Mouse (Mus musculus): ENCODE results near the gene Ifngr2. TPM values are rescaled to one million over a fixed set of nuclear protein-coding genes. Genes with fewer than 3 reads are reported as not detected.

The Ifngr2 gene
- total RNA-seq, 1 experiment, result 7.0 TPM

- Histone ChIP-seq H3K27ac (ENCODE audit: insufficient read depth, low read depth, low read length, poor library complexity, severe bottlenecking) (no peak within 1 kb of the TSS; the same call in 1 of the 2 replicates), H3K9me3 (ENCODE audit: control insufficient read depth, insufficient read depth, low read depth, low read length) (no peaks in the 10 kb centered on the region), H3K4me3 (ENCODE audit: insufficient read depth in 1 of 2, low read depth in 1 of 2, low read length in 2 of 2, poor library complexity in 1 of 2, severe bottlenecking in 1 of 2) (peak within 1 kb of the TSS; percentile 73 to 88), H3K9ac (ENCODE audit: insufficient read depth, low read depth, low read length, poor library complexity, severe bottlenecking) (peak within 1 kb of the TSS; percentile 81), H3K36me3 (ENCODE audit: control insufficient read depth, insufficient read depth, low read length, poor library complexity, severe bottlenecking) (peaks cover 3% of the 10 kb centered on the region; the same call in 1 of the 2 replicates), H3K4me1 (ENCODE audit: control insufficient read depth in 2 of 2, insufficient read depth in 2 of 2, low read length in 2 of 2, poor library complexity in 1 of 2) (peaks cover 2 to 4% of the 10 kb centered on the region in 2 experiments; a peak in 2 of 4 replicates)
- in situ Hi-C loops (cut with MboI; ENCODE audit: low sequenced_read_pairs in 2 of 2, unreplicated experiment in 2 of 2), result no loop called here
- TF ChIP-seq CHD2 (IDR thresholded peaks at IDR 0.05; ENCODE audit: low read depth, low read length), result no peak
- no peak for TF ChIP-seq ZNF384 (IDR thresholded peaks at IDR 0.05; ENCODE audit: low read depth, low read length)
- TF ChIP-seq ZC3H11A (IDR thresholded peaks at IDR 0.05; ENCODE audit: borderline replicate concordance, low read depth, low read length), result no peak
- TF ChIP-seq MAFK (IDR thresholded peaks at IDR 0.05; ENCODE audit: insufficient read depth, low read depth, low read length), result no peak
- no peak for TF ChIP-seq HCFC1 (IDR thresholded peaks at IDR 0.05; ENCODE audit: borderline replicate concordance, insufficient read depth, low read length)
- peak; percentile 97 for DNase-seq (ENCODE audit: low read depth, low spot score)
Observed at GRCm38 (mm10) chr16:91597672-91598010, 50.8 kb downstream of the Ifngr2 start, which contains the start of gene Tmem50b. Tmem50b (minus strand) TSS chr16:91597800.

- Histone ChIP-seq H3K9ac (ENCODE audit: insufficient read depth, low read depth, low read length, poor library complexity, severe bottlenecking) (no peak overlapping the region), H3K4me1 (ENCODE audit: control insufficient read depth in 2 of 2, insufficient read depth in 2 of 2, low read length in 2 of 2, poor library complexity in 1 of 2) (peaks cover 2 to 4% of the 10 kb centered on the region in 2 experiments; a peak in 2 of 4 replicates), H3K9me3 (ENCODE audit: control insufficient read depth, insufficient read depth, low read depth, low read length) (no peaks in the 10 kb centered on the region), H3K27ac (ENCODE audit: insufficient read depth, low read depth, low read length, poor library complexity, severe bottlenecking) (no peak overlapping the region), H3K36me3 (ENCODE audit: control insufficient read depth, insufficient read depth, low read length, poor library complexity, severe bottlenecking) (peaks cover 3% of the 10 kb centered on the region; the same call in 1 of the 2 replicates), H3K4me3 (ENCODE audit: insufficient read depth in 1 of 2, low read depth in 1 of 2, low read length in 2 of 2, poor library complexity in 1 of 2, severe bottlenecking in 1 of 2) (no peak overlapping the region)
- in situ Hi-C loops (cut with MboI; ENCODE audit: low sequenced_read_pairs in 2 of 2, unreplicated experiment in 2 of 2), result no loop called here
- no peak for TF ChIP-seq HCFC1 (IDR thresholded peaks at IDR 0.05; ENCODE audit: borderline replicate concordance, insufficient read depth, low read length)
- no peak for TF ChIP-seq CHD2 (IDR thresholded peaks at IDR 0.05; ENCODE audit: low read depth, low read length)
- TF ChIP-seq ZC3H11A (IDR thresholded peaks at IDR 0.05; ENCODE audit: borderline replicate concordance, low read depth, low read length), result no peak
- TF ChIP-seq MAFK (IDR thresholded peaks at IDR 0.05; ENCODE audit: insufficient read depth, low read depth, low read length), result no peak
- no peak for TF ChIP-seq ZNF384 (IDR thresholded peaks at IDR 0.05; ENCODE audit: low read depth, low read length)
- no peak for DNase-seq (ENCODE audit: low read depth, low spot score)
Observed at GRCm38 (mm10) chr16:91599242-91599641, 52.4 kb downstream of the Ifngr2 start.

- Histone ChIP-seq H3K27ac (ENCODE audit: insufficient read depth, low read depth, low read length, poor library complexity, severe bottlenecking) (no peak overlapping the region), H3K4me1 (ENCODE audit: control insufficient read depth in 2 of 2, insufficient read depth in 2 of 2, low read length in 2 of 2, poor library complexity in 1 of 2) (peaks cover 2 to 4% of the 10 kb centered on the region in 2 experiments; a peak in 2 of 4 replicates), H3K9me3 (ENCODE audit: control insufficient read depth, insufficient read depth, low read depth, low read length) (no peaks in the 10 kb centered on the region), H3K4me3 (ENCODE audit: insufficient read depth in 1 of 2, low read depth in 1 of 2, low read length in 2 of 2, poor library complexity in 1 of 2, severe bottlenecking in 1 of 2) (no peak overlapping the region), H3K9ac (ENCODE audit: insufficient read depth, low read depth, low read length, poor library complexity, severe bottlenecking) (no peak overlapping the region), H3K36me3 (ENCODE audit: control insufficient read depth, insufficient read depth, low read length, poor library complexity, severe bottlenecking) (no peaks in the 10 kb centered on the region)
- in situ Hi-C loops (cut with MboI; ENCODE audit: low sequenced_read_pairs in 2 of 2, unreplicated experiment in 2 of 2), result no loop called here
- TF ChIP-seq CHD2 (IDR thresholded peaks at IDR 0.05; ENCODE audit: low read depth, low read length), result no peak
- TF ChIP-seq HCFC1 (IDR thresholded peaks at IDR 0.05; ENCODE audit: borderline replicate concordance, insufficient read depth, low read length), result no peak
- no peak for TF ChIP-seq MAFK (IDR thresholded peaks at IDR 0.05; ENCODE audit: insufficient read depth, low read depth, low read length)
- TF ChIP-seq ZNF384 (IDR thresholded peaks at IDR 0.05; ENCODE audit: low read depth, low read length), result no peak
- no peak for TF ChIP-seq ZC3H11A (IDR thresholded peaks at IDR 0.05; ENCODE audit: borderline replicate concordance, low read depth, low read length)
- DNase-seq (ENCODE audit: low read depth, low spot score), result no peak
Observed at GRCm38 (mm10) chr16:91601081-91601480, 54.2 kb downstream of the Ifngr2 start.

- in situ Hi-C loops (cut with MboI; ENCODE audit: low sequenced_read_pairs in 2 of 2, unreplicated experiment in 2 of 2), result no loop called here
- Histone ChIP-seq H3K9me3 (ENCODE audit: control insufficient read depth, insufficient read depth, low read depth, low read length) (no peaks in the 10 kb centered on the region), H3K9ac (ENCODE audit: insufficient read depth, low read depth, low read length, poor library complexity, severe bottlenecking) (no peak overlapping the region), H3K4me3 (ENCODE audit: insufficient read depth in 1 of 2, low read depth in 1 of 2, low read length in 2 of 2, poor library complexity in 1 of 2, severe bottlenecking in 1 of 2) (no peak overlapping the region), H3K4me1 (ENCODE audit: control insufficient read depth in 2 of 2, insufficient read depth in 2 of 2, low read length in 2 of 2, poor library complexity in 1 of 2) (peaks cover 0 to 1% of the 10 kb centered on the region in 2 experiments; a peak in 1 of 4 replicates), H3K27ac (ENCODE audit: insufficient read depth, low read depth, low read length, poor library complexity, severe bottlenecking) (no peak overlapping the region), H3K36me3 (ENCODE audit: control insufficient read depth, insufficient read depth, low read length, poor library complexity, severe bottlenecking) (no peaks in the 10 kb centered on the region)
- no peak for DNase-seq (ENCODE audit: low read depth, low spot score)
- TF ChIP-seq CHD2 (IDR thresholded peaks at IDR 0.05; ENCODE audit: low read depth, low read length), result no peak
Observed at GRCm38 (mm10) chr16:91601693-91602092, 54.8 kb downstream of the Ifngr2 start.

DNA sequence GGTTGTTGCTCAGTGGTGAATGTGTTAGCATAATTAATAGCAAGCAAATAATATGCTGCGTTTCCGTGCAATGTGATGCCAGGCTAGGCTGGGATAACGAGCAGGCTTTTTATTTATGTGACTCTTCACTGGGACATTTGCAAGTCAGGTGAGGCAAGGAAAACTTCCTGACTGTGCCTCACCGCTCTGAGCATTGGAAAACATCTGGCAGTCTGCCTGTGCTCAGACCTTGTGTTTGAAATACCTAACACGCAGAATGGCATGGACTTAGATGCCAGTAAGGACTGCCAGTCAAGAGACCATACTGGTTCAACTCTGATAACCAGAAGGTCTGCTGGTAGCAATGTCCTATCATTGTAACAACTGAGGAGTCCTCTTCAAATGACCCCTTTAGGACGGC, 58.3 kb downstream of the Ifngr2 start:
- Histone ChIP-seq H3K27ac (ENCODE audit: insufficient read depth, low read depth, low read length, poor library complexity, severe bottlenecking) (no peak overlapping the region), H3K36me3 (ENCODE audit: control insufficient read depth, insufficient read depth, low read length, poor library complexity, severe bottlenecking) (no peaks in the 10 kb centered on the region), H3K9me3 (ENCODE audit: control insufficient read depth, insufficient read depth, low read depth, low read length) (no peaks in the 10 kb centered on the region), H3K4me3 (ENCODE audit: insufficient read depth in 1 of 2, low read depth in 1 of 2, low read length in 2 of 2, poor library complexity in 1 of 2, severe bottlenecking in 1 of 2) (no peak overlapping the region), H3K9ac (ENCODE audit: insufficient read depth, low read depth, low read length, poor library complexity, severe bottlenecking) (no peak overlapping the region), H3K4me1 (ENCODE audit: control insufficient read depth in 2 of 2, insufficient read depth in 2 of 2, low read length in 2 of 2, poor library complexity in 1 of 2) (no peaks in the 10 kb centered on the region)
- TF ChIP-seq ZNF384 (IDR thresholded peaks at IDR 0.05; ENCODE audit: low read depth, low read length) (no peak), CHD2 (IDR thresholded peaks at IDR 0.05; ENCODE audit: low read depth, low read length) (no peak), ZC3H11A (IDR thresholded peaks at IDR 0.05; ENCODE audit: borderline replicate concordance, low read depth, low read length) (no peak), MAFK (IDR thresholded peaks at IDR 0.05; ENCODE audit: insufficient read depth, low read depth, low read length) (no peak), HCFC1 (IDR thresholded peaks at IDR 0.05; ENCODE audit: borderline replicate concordance, insufficient read depth, low read length) (no peak)
- DNase-seq (ENCODE audit: low read depth, low spot score), result no peak
- in situ Hi-C loops (cut with MboI; ENCODE audit: low sequenced_read_pairs in 2 of 2, unreplicated experiment in 2 of 2), result no loop called here

All from ES-E14 (cell line).